Mouse (Mus musculus): Measurements from ENCODE around the gene Plcb1.

DNA sequence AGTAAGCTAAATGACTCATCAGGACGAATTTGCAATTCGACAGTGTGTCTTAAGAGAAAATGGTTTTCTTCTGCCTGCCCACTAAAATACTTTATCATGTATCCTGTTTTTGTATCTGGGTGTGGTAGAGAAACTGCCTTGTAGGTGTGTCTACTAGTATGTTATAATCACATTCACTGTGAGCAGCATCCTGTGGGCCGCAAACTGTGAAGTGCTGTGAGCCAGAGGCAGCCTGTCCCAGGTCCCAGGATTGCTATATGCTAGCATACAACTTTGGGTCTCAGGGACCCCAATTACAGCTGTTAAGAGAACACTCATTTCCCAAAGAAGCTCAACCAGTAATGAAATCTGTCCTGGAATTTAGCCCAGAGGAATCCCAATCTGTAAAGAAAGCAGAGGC is 444.4 kb downstream of the Plcb1 start:
- TF ChIP-seq CTCF (IDR thresholded peaks at IDR 0.05; ENCODE audit: low read depth) (no peak), EP300 (IDR thresholded peaks at IDR 0.05; ENCODE audit: low read depth) (no peak)
